Mouse (Mus musculus) spleen, postnatal 10 days (tissue): ENCODE data around the gene Vmn2r18.

ENCODE experiments used
- DNase-seq, 2 experiments: peaks; one replicate each; pipeline ENCODE4 v3.0.0; 2021 to 2022; ENCODE audit warnings: low spot score in 2 of 2

Gene Vmn2r18

DNA sequence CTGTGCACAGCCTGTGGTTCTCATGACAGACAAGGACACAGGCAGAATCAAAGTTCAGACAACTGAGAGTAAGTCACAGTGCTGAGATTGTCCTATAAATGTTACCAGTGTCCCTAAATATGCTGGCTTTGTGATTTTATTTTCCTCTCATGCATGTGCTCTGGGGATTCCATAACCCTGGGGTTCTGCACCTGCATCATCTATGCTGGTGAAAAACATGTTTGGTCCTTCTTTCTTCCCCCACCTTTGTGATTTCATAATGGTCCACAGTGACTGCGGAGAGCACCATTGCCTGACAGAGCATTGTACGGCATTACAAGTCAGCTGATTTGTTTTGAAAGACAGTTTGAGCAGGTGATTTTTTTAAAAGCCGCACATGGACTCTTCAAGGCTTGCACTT, at the start of gene Vmn2r18:
Gene Vmn2r18, minus strand, starts transcription at position 101 of the 400 bp plus-strand sequence.
- DNase-seq = no peak

DNA sequence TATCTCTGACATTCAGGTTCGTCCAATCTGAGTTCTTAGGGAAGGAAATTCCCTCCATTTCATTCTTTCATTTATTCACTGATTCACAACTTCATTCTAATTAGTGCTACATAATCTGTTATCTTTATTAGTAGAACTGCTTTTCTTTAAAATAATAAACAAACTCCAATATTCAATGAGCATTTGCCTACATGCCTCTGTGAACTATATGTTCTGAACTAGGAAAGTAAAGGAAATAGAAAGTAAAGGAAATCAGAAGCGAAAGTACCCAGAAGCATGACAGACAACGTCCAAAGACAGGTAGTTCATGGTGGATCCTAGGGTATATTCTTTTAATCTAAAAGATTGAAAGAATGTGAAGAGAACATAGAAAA, 45.6 kb upstream of the Vmn2r18 start:
- no peak for DNase-seq

DNA sequence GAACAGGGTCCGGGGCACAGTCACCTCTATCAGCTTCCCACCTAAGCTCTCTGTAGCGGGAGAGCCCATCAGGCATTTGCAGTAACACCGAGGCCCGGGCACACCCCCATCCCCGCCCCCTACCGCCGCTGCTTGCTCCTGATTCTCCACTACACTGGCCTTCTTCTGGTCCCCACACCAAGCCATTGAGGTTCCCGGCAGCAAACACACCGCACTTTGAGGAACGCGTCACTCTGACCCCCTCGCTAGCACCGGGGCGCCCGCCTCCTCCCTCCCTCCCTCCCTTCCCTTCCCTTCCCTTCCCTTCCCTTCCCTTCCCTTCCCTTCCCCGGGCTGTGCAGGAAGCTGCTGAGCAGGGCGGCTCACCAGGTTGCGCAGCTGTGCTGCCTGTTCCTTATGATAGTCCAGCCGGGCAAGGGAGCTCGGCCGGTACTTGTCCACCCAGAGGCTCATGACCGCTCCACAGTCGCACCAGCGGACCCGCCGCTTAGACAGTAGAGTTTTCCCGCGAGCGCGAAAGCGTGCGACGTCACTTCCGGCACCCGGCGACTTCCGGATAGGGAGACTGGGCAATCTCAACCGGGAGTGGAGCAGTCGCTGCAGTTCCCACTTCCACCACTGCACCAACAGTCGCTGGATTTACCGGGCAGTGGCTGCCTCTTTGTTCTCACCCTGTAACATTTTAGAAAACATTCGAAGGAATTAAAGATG, 45.0 kb upstream of the Vmn2r18 start, which contains the start of gene Rfc3:
Gene Rfc3, minus strand, starts transcription at position 543 of the 711 bp plus-strand sequence.
- DNase-seq = peak; percentile 88 to 97

DNA sequence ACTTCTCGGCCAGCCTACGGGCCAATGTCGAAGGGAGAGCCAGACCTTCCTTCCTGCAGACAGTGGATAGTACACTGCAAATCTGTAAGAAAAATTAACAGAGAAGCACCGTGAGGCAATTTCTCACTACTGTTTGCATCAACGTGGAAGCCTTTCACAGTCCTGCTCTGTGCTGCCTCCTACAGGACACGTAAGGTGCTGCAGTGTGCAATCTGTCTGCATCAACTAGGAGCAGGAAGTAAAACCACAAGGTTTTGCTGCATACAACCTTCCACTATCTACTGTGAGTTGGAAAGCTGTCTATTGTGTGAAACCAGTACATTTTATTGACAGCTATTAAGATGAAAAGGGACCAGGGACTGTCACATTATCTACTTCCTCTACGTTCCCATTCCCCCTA, 39.0 kb upstream of the Vmn2r18 start:
- peak in 1 of 2 experiments; percentile 52 for DNase-seq

DNA sequence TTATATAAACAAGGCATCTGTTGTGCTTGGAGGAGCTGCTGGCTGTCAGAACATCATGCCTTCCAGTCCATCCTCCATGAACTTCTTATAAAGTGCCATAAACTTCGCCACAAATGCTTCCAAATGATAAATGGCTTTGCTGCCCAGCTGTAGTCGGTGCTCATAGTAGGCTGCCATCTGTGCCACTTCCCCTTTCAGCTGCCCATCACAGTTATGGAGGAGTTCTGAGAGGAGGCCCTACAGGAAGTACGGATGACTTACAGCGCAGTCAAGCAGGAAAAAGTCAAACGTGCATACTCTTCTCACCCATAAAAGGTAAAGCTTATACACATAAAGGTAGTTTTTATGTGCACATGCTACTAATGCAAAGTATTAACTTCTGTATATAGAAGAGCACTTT, 37.0 kb upstream of the Vmn2r18 start:
- DNase-seq = peak in 1 of 2 experiments; percentile 31

DNA sequence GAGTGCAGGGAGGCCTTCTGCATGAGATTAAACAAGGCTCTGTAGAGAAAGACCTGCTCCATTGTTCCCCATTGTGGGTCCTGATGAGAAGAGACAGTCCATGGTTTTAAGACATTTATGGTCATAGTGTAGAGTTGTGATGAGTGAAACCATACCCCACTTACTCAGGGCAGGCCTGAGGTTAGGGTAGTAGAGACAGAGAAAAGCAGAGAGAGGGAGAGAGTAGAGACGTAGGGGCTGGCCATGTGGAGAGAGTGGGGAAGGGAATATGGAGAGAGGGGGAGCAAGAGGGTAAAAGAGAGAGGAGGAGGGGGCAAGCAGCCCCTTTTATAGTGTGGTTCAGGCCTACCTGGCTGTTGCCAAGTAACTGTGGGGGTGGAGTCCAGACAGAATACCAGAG, 36.3 kb upstream of the Vmn2r18 start:
- no peak for DNase-seq

DNA sequence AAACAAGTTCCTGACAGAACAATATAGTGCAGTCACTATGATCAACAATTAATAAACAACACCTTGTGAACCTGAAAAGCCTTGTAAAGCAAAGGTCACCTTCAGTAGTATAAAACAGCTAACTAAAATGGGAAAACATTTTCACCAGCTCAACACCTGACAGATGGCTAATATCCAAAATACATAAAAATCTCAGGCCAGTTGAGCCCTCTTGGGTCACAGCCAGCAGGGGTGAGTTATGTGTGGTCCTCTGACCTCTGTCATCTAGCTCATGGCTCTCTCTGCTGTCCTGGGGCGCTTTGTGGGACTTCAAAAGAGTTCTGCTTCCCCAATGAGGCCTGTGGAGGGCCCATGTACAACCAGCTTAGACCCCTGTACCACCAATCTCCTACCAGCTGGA, 4.1 kb downstream of the Vmn2r18 start:
- DNase-seq = no peak
